ENCODE assay signal across 17 mouse cellular contexts in genomic region chr14:38629671-38630070, GRCm38 (mm10).
A peak's percentile ranks its signal among the peaks of the same experiment; 100 is the strongest.
DNase-seq lines count a peak whose midpoint lies in the region; ATAC-seq and TF ChIP-seq lines count a peak whose summit lies in the region.
"Had no signal": no experiment of that assay in that cellular context is flagged by ENCODE, and none has a peak within 500 bp of the region (broad histone marks: within the 10 kb centered on the region; RNA-seq: fewer than 3 reads in every experiment).

No protein-coding gene starts in this region.

- H3K9ac ChIP-seq in hindbrain, embryonic 12.5 days, result no peak overlapping the region
- no peak overlapping the region for H3K9ac ChIP-seq in hindbrain, embryonic 11.5 days (ENCODE audit: low read depth, low read length)
- no peak overlapping the region for H3K9ac ChIP-seq in midbrain, postnatal 0 days (replicated peaks; ENCODE audit: low read length, poor library complexity, severe bottlenecking)
- no peak overlapping the region for H3K9ac ChIP-seq in midbrain, embryonic 15.5 days
- H3K9ac ChIP-seq in hindbrain, postnatal 0 days (replicated peaks; ENCODE audit: low read length), result no peak overlapping the region
- H3K9ac ChIP-seq: embryonic facial prominence, embryonic 15.5 days; heart, embryonic 13.5 days; limb, embryonic 13.5 days had no signal

- no peaks in the 10 kb centered on the region for H3K9me3 ChIP-seq in hindbrain, embryonic 12.5 days (replicated peaks)
- no peaks in the 10 kb centered on the region for H3K9me3 ChIP-seq in hindbrain, embryonic 11.5 days (ENCODE audit: control insufficient read depth, low read length)
- H3K9me3 ChIP-seq in midbrain, postnatal 0 days (ENCODE audit: low read length), result no peaks in the 10 kb centered on the region
- no peaks in the 10 kb centered on the region for H3K9me3 ChIP-seq in midbrain, embryonic 15.5 days
- H3K9me3 ChIP-seq in hindbrain, postnatal 0 days (ENCODE audit: low read length), result no peaks in the 10 kb centered on the region
- H3K9me3 ChIP-seq: embryonic facial prominence, embryonic 15.5 days; heart, embryonic 13.5 days; limb, embryonic 13.5 days had no signal

- H3K4me3 ChIP-seq in hindbrain, embryonic 12.5 days, result no peak overlapping the region
- no peak overlapping the region for H3K4me3 ChIP-seq in hindbrain, embryonic 11.5 days (ENCODE audit: low read depth, low read length)
- no peak overlapping the region for H3K4me3 ChIP-seq in midbrain, postnatal 0 days (ENCODE audit: low read depth, low read length)
- H3K4me3 ChIP-seq in midbrain, embryonic 15.5 days, result no peak overlapping the region
- H3K4me3 ChIP-seq in hindbrain, postnatal 0 days (ENCODE audit: low read length), result no peak overlapping the region
- H3K4me3 ChIP-seq: embryonic facial prominence, embryonic 15.5 days; heart, embryonic 13.5 days; limb, embryonic 13.5 days had no signal

- no peak overlapping the region for H3K27ac ChIP-seq in hindbrain, embryonic 12.5 days
- no peak overlapping the region for H3K27ac ChIP-seq in hindbrain, embryonic 11.5 days (ENCODE audit: low read depth, low read length)
- H3K27ac ChIP-seq in midbrain, postnatal 0 days (ENCODE audit: low read depth, low read length), result no peak overlapping the region
- no peak overlapping the region for H3K27ac ChIP-seq in midbrain, embryonic 15.5 days
- H3K27ac ChIP-seq in hindbrain, postnatal 0 days, result no peak overlapping the region
- H3K27ac ChIP-seq: embryonic facial prominence, embryonic 15.5 days; heart, embryonic 13.5 days; limb, embryonic 13.5 days had no signal

- no peak for TF ChIP-seq CTCF in midbrain, postnatal 0 days (IDR thresholded peaks at IDR 0.05)
- TF ChIP-seq CTCF in hindbrain, postnatal 0 days (IDR thresholded peaks at IDR 0.05; ENCODE audit: low read depth), result no peak

- H3K4me1 ChIP-seq in hindbrain, embryonic 12.5 days, result no peaks in the 10 kb centered on the region
- no peaks in the 10 kb centered on the region for H3K4me1 ChIP-seq in hindbrain, embryonic 11.5 days (replicated peaks; ENCODE audit: control insufficient read depth, insufficient read depth, low read length)
- H3K4me1 ChIP-seq in midbrain, postnatal 0 days (ENCODE audit: insufficient read depth, low read length), result no peaks in the 10 kb centered on the region
- H3K4me1 ChIP-seq in midbrain, embryonic 15.5 days, result no peaks in the 10 kb centered on the region
- no peaks in the 10 kb centered on the region for H3K4me1 ChIP-seq in hindbrain, postnatal 0 days (ENCODE audit: insufficient read depth, low read length)
- H3K4me1 ChIP-seq: embryonic facial prominence, embryonic 15.5 days; heart, embryonic 13.5 days; limb, embryonic 13.5 days had no signal

- peak; percentile 50; the same call in 1 of the 2 replicates for ATAC-seq in hindbrain, embryonic 12.5 days (ENCODE audit: low FRiP score)
- ATAC-seq in hindbrain, embryonic 11.5 days (ENCODE audit: low FRiP score), result no peak
- ATAC-seq in midbrain, postnatal 0 days (ENCODE audit: low FRiP score), result no peak
- no peak for ATAC-seq in midbrain, embryonic 15.5 days (replicated peaks)
- ATAC-seq in hindbrain, postnatal 0 days, result peak; percentile 24; the same call in 1 of the 2 replicates

- H3K4me2 ChIP-seq in hindbrain, embryonic 12.5 days (replicated peaks), result no peak overlapping the region
- H3K4me2 ChIP-seq in hindbrain, embryonic 11.5 days (replicated peaks; ENCODE audit: low read depth, low read length), result no peak overlapping the region
- H3K4me2 ChIP-seq in midbrain, postnatal 0 days (ENCODE audit: low read depth, low read length, poor library complexity, severe bottlenecking), result no peak overlapping the region
- no peak overlapping the region for H3K4me2 ChIP-seq in midbrain, embryonic 15.5 days
- no peak overlapping the region for H3K4me2 ChIP-seq in hindbrain, postnatal 0 days (ENCODE audit: low read depth, low read length)
- H3K4me2 ChIP-seq: embryonic facial prominence, embryonic 15.5 days; heart, embryonic 13.5 days; limb, embryonic 13.5 days had no signal

- H3K36me3 ChIP-seq in hindbrain, embryonic 12.5 days, result no peaks in the 10 kb centered on the region
- no peaks in the 10 kb centered on the region for H3K36me3 ChIP-seq in hindbrain, embryonic 11.5 days (ENCODE audit: control insufficient read depth, insufficient read depth, low read length)
- H3K36me3 ChIP-seq in midbrain, postnatal 0 days (ENCODE audit: insufficient read depth, low read length), result no peaks in the 10 kb centered on the region
- H3K36me3 ChIP-seq in midbrain, embryonic 15.5 days (replicated peaks), result no peaks in the 10 kb centered on the region
- H3K36me3 ChIP-seq in hindbrain, postnatal 0 days (ENCODE audit: insufficient read depth, low read length), result no peaks in the 10 kb centered on the region
- H3K36me3 ChIP-seq: embryonic facial prominence, embryonic 15.5 days; heart, embryonic 13.5 days; limb, embryonic 13.5 days had no signal

- DNase-seq in hindbrain, embryonic 11.5 days (ENCODE audit: low spot score), result no peak
- DNase-seq in midbrain, postnatal 0 days (ENCODE audit: low spot score), result peak; percentile 38
- peak; percentile 30 for DNase-seq in cerebellum, adult 9-11 months
- DNase-seq in hindbrain, postnatal 0 days (ENCODE audit: low spot score), result peak; percentile 43
- DNase-seq in urinary bladder, adult 18-20 months (ENCODE audit: low spot score in 2 of 2), result no peak
- no peak for DNase-seq in embryo, embryonic 10.5 days (ENCODE audit: low spot score)
- DNase-seq: adrenal gland, postnatal 14 days; B cell, adult 2 months; kidney, adult 8-10 months; lung, adult 18-20 months; right cerebral cortex, postnatal 4 days; thymus, adult 2 months had no signal

- H3K27me3 ChIP-seq in hindbrain, embryonic 12.5 days, result no peaks in the 10 kb centered on the region
- H3K27me3 ChIP-seq in hindbrain, embryonic 11.5 days (ENCODE audit: control insufficient read depth, insufficient read depth, low read length), result no peaks in the 10 kb centered on the region
- no peaks in the 10 kb centered on the region for H3K27me3 ChIP-seq in midbrain, postnatal 0 days (ENCODE audit: insufficient read depth, low read length)
- H3K27me3 ChIP-seq in midbrain, embryonic 15.5 days (replicated peaks), result no peaks in the 10 kb centered on the region
- no peaks in the 10 kb centered on the region for H3K27me3 ChIP-seq in hindbrain, postnatal 0 days (ENCODE audit: insufficient read depth, low read length)
- H3K27me3 ChIP-seq: embryonic facial prominence, embryonic 15.5 days; heart, embryonic 13.5 days; limb, embryonic 13.5 days had no signal

Comparison
In these comparisons a context has a peak if more than half of its experiments do, and no peak if none do; other contexts are left out.
1. ATAC-seq: peak in hindbrain, embryonic 12.5 days (single experiment) and hindbrain, postnatal 0 days (single experiment); none in hindbrain, embryonic 11.5 days (single experiment), midbrain, postnatal 0 days (single experiment) and midbrain, embryonic 15.5 days (single experiment).
2. DNase-seq: peak in midbrain, postnatal 0 days (single experiment), cerebellum, adult 9-11 months (single experiment) and hindbrain, postnatal 0 days (single experiment); none in hindbrain, embryonic 11.5 days (single experiment), urinary bladder, adult 18-20 months (0 of 2) and embryo, embryonic 10.5 days (single experiment).